Mouse (Mus musculus): ENCODE measurements around the gene Gzmg. TPM values are rescaled to one million over a fixed set of nuclear protein-coding genes. Genes with fewer than 3 reads are reported as not detected.
A peak's percentile ranks its signal among the peaks of the same experiment; 100 is the strongest.
"Not testable (repeated sequence)": the region's sequence is repeated elsewhere in the genome, so short reads cannot be mapped to it uniquely, and the experiment has no call there.

Gene Gzmg
- total and polyA plus RNA-seq, 3 experiments, result not detected

GRCm38 (mm10) chr14:56155340-56155739, 4.0 kb downstream of the Gzmg start:
- Histone ChIP-seq H3K27ac (no peak overlapping the region), H3K9ac (ENCODE audit: low read depth, low read length) (no peak overlapping the region), H3K36me3 (ENCODE audit: control insufficient read depth, insufficient read depth, low read length) (no peaks in the 10 kb centered on the region), H3K4me1 (ENCODE audit: control insufficient read depth, insufficient read depth, low read length) (no peaks in the 10 kb centered on the region), H3K4me3 (no peak overlapping the region), H3K27me3 (ENCODE audit: control insufficient read depth, insufficient read depth, low read length) (0 out of 2 replicates have a peak, but pooled peaks cover 2% of the 10 kb centered on the region), H3K79me2 (replicated peaks; ENCODE audit: control insufficient read depth, insufficient read depth, low read length) (no peaks in the 10 kb centered on the region)
- TF ChIP-seq CTCF (IDR thresholded peaks at IDR 0.05) (peak; percentile 39), EP300 (IDR thresholded peaks at IDR 0.05; ENCODE audit: insufficient read depth, low read depth, low read length) (no peak), POLR2A (IDR thresholded peaks at IDR 0.05; ENCODE audit: insufficient read depth, low read depth, low read length) (no peak)
- intact Hi-C loops (cut with DNase I), result no loop called here
- no peak for DNase-seq
- WGBS, result 52% methylated on average over 2 of the region's 2 CpGs

GRCm38 (mm10) chr14:56133675-56134074, 25.7 kb downstream of the Gzmg start:
- DNase-seq; H3K36me3 ChIP-seq (ENCODE audit: control insufficient read depth, insufficient read depth, low read length); intact Hi-C loops (cut with DNase I); H3K4me3 ChIP-seq; H3K9ac ChIP-seq (ENCODE audit: low read depth, low read length); H3K27ac ChIP-seq; H3K27me3 ChIP-seq (ENCODE audit: control insufficient read depth, insufficient read depth, low read length); H3K4me1 ChIP-seq (ENCODE audit: control insufficient read depth, insufficient read depth, low read length); H3K79me2 ChIP-seq (replicated peaks; ENCODE audit: control insufficient read depth, insufficient read depth, low read length): not testable (repeated sequence)
- 63% methylated on average over 1 of the region's 1 CpGs for WGBS

GRCm38 (mm10) chr14:56132508-56132907, 26.9 kb downstream of the Gzmg start, which contains the start of gene Gzmd:
Gzmd (minus strand) TSS chr14:56132608.
- intact Hi-C loops (cut with DNase I); H3K36me3 ChIP-seq (ENCODE audit: control insufficient read depth, insufficient read depth, low read length); H3K27me3 ChIP-seq (ENCODE audit: control insufficient read depth, insufficient read depth, low read length); H3K9ac ChIP-seq (ENCODE audit: low read depth, low read length); H3K79me2 ChIP-seq (replicated peaks; ENCODE audit: control insufficient read depth, insufficient read depth, low read length); H3K27ac ChIP-seq; H3K4me1 ChIP-seq (ENCODE audit: control insufficient read depth, insufficient read depth, low read length); H3K4me3 ChIP-seq; DNase-seq: not testable (repeated sequence)
- 66% methylated on average over 2 of the region's 2 CpGs for WGBS

- Histone ChIP-seq H3K4me3 (no peak overlapping the region), H3K36me3 (ENCODE audit: control insufficient read depth, insufficient read depth, low read length) (no peaks in the 10 kb centered on the region), H3K27ac (no peak overlapping the region), H3K9ac (ENCODE audit: low read depth, low read length) (no peak overlapping the region), H3K79me2 (replicated peaks; ENCODE audit: control insufficient read depth, insufficient read depth, low read length) (no peaks in the 10 kb centered on the region), H3K27me3 (ENCODE audit: control insufficient read depth, insufficient read depth, low read length) (no peaks in the 10 kb centered on the region), H3K4me1 (ENCODE audit: control insufficient read depth, insufficient read depth, low read length) (no peaks in the 10 kb centered on the region)
- no peak for DNase-seq
- intact Hi-C loops (cut with DNase I), result no loop called here
- WGBS, result 53% methylated on average over 3 of the region's 3 CpGs
- TF ChIP-seq EP300 (IDR thresholded peaks at IDR 0.05; ENCODE audit: insufficient read depth, low read depth, low read length) (no peak), CTCF (IDR thresholded peaks at IDR 0.05) (peak; percentile 22; the same call in 1 of the 2 replicates)
Observed at GRCm38 (mm10) chr14:56128341-56128740, 31.0 kb downstream of the Gzmg start.

GRCm38 (mm10) chr14:56123516-56123915, 35.9 kb downstream of the Gzmg start:
- Histone ChIP-seq H3K79me2 (replicated peaks; ENCODE audit: control insufficient read depth, insufficient read depth, low read length) (no peaks in the 10 kb centered on the region), H3K4me3 (no peak overlapping the region), H3K27me3 (ENCODE audit: control insufficient read depth, insufficient read depth, low read length) (no peaks in the 10 kb centered on the region), H3K4me1 (ENCODE audit: control insufficient read depth, insufficient read depth, low read length) (no peaks in the 10 kb centered on the region), H3K27ac (no peak overlapping the region), H3K9ac (ENCODE audit: low read depth, low read length) (no peak overlapping the region), H3K36me3 (ENCODE audit: control insufficient read depth, insufficient read depth, low read length) (no peaks in the 10 kb centered on the region)
- no peak for DNase-seq
- intact Hi-C loops (cut with DNase I), result no loop called here
- TF ChIP-seq POLR2A (IDR thresholded peaks at IDR 0.05; ENCODE audit: insufficient read depth, low read depth, low read length) (no peak), CTCF (IDR thresholded peaks at IDR 0.05) (no peak), EP300 (IDR thresholded peaks at IDR 0.05; ENCODE audit: insufficient read depth, low read depth, low read length) (no peak)
- WGBS, result 81% methylated on average over 3 of the region's 3 CpGs

- Histone ChIP-seq H3K36me3 (ENCODE audit: control insufficient read depth, insufficient read depth, low read length) (no peaks in the 10 kb centered on the region), H3K79me2 (replicated peaks; ENCODE audit: control insufficient read depth, insufficient read depth, low read length) (no peaks in the 10 kb centered on the region)
Observed at GRCm38 (mm10) chr14:56120525-56120924, 38.9 kb downstream of the Gzmg start, which contains the start of gene Gzme. Gzme (minus strand) TSS chr14:56120625.

GRCm38 (mm10) chr14:56115531-56116310, 43.7 kb downstream of the Gzmg start:
- H3K9ac ChIP-seq (ENCODE audit: low read depth, low read length); DNase-seq; H3K4me1 ChIP-seq (ENCODE audit: control insufficient read depth, insufficient read depth, low read length); H3K4me3 ChIP-seq; H3K27ac ChIP-seq; intact Hi-C loops (cut with DNase I); H3K79me2 ChIP-seq (replicated peaks; ENCODE audit: control insufficient read depth, insufficient read depth, low read length); H3K27me3 ChIP-seq (ENCODE audit: control insufficient read depth, insufficient read depth, low read length); H3K36me3 ChIP-seq (ENCODE audit: control insufficient read depth, insufficient read depth, low read length): not testable (repeated sequence)
- 86% methylated on average over 33 of the region's 33 CpGs for WGBS

More at GRCm38 (mm10) chr14:56120525-56120924, 38.9 kb downstream of the Gzmg start, which contains the start of gene Gzme:
- no peak within 1 kb of the TSS for H3K4me3 ChIP-seq
- H3K9ac ChIP-seq (ENCODE audit: low read depth, low read length), result no peak within 1 kb of the TSS
- no peaks in the 10 kb centered on the region for H3K27me3 ChIP-seq (ENCODE audit: control insufficient read depth, insufficient read depth, low read length)
- intact Hi-C loops (cut with DNase I), result no loop called here
- DNase-seq, result no peak
- TF ChIP-seq CTCF (IDR thresholded peaks at IDR 0.05) (no peak), POLR2A (IDR thresholded peaks at IDR 0.05; ENCODE audit: insufficient read depth, low read depth, low read length) (no peak)
- no peaks in the 10 kb centered on the region for H3K4me1 ChIP-seq (ENCODE audit: control insufficient read depth, insufficient read depth, low read length)
- no peak within 1 kb of the TSS for H3K27ac ChIP-seq
